Mouse (Mus musculus) left cerebral cortex, postnatal 4 days (tissue): ENCODE data around the gene Klhdc3. TPM values are rescaled to one million over a fixed set of nuclear protein-coding genes. Genes with fewer than 3 reads are reported as not detected.
A peak's percentile ranks its signal among the peaks of the same experiment; 100 is the strongest.

ENCODE experiments used
- DNase-seq: peaks from one replicate; pipeline ENCODE4 v3.0.0-alpha.2; 2022
- intact Hi-C: fragments of 180-260 bp; cut with DNase I; formaldehyde crosslinking; loops from one replicate; pipeline ENCODE4 v1.15.1; 2025
- total RNA-seq, 2 experiments: library from RNA; stranded (reverse); gene quantifications; 2 replicates each; pipeline ENCODE4 v1.2.3; 2021

Klhdc3 gene
- total RNA-seq: 100 to 1,000 TPM; 151 to 155 TPM

DNA sequence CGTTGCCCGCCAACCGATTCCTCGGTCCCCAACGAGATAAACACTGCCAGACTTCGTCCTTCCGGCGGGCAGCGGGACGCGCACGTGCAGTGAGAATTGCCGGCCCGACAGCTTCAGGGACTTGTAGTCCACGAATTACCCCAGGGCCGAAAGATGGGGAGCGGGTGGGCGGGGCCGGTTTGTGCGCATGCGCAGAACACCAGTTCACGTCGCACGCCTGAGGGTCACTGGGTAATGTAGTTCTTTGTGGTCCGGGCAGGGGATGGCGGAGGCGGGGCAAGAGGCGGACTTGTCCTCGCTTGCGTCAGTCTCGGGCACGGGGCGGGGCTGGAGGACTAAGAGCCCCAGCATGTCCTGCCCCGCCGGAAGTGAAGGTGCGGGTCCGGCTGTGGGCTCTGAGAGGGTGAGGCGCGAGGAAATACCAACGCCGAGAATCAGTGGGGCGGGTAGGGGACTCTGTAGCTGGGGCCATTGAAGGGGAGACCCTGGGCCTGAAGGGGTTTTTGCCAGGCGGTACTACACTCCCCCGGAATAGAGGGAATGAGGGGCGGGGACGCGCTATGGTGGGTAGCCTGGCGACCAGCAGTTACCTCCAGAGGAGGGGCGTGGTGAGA is at the start of gene Klhdc3:
Gene Klhdc3 (minus strand): TSS at position 155 of the 614 bp plus-strand sequence.
- intact Hi-C loops: no loop called here
- DNase-seq: peak; percentile 100

GRCm38 (mm10) chr17:46728904-46729318 is 48.2 kb upstream of the Klhdc3 start, which contains the start of gene Gnmt:
Gene Gnmt (minus strand): TSS chr17:46729168.
- intact Hi-C loops: no loop called here
- DNase-seq: peak; percentile 54

- no peak for DNase-seq
- intact Hi-C loops: no loop called here
Measured at GRCm38 (mm10) chr17:46728496-46728895, 47.8 kb upstream of the Klhdc3 start.

- peak; percentile 36 for DNase-seq
- intact Hi-C loops: no loop called here
Measured at GRCm38 (mm10) chr17:46728021-46728420, 47.3 kb upstream of the Klhdc3 start.

GRCm38 (mm10) chr17:46727271-46727670 is 46.6 kb upstream of the Klhdc3 start:
- DNase-seq: no peak

DNA sequence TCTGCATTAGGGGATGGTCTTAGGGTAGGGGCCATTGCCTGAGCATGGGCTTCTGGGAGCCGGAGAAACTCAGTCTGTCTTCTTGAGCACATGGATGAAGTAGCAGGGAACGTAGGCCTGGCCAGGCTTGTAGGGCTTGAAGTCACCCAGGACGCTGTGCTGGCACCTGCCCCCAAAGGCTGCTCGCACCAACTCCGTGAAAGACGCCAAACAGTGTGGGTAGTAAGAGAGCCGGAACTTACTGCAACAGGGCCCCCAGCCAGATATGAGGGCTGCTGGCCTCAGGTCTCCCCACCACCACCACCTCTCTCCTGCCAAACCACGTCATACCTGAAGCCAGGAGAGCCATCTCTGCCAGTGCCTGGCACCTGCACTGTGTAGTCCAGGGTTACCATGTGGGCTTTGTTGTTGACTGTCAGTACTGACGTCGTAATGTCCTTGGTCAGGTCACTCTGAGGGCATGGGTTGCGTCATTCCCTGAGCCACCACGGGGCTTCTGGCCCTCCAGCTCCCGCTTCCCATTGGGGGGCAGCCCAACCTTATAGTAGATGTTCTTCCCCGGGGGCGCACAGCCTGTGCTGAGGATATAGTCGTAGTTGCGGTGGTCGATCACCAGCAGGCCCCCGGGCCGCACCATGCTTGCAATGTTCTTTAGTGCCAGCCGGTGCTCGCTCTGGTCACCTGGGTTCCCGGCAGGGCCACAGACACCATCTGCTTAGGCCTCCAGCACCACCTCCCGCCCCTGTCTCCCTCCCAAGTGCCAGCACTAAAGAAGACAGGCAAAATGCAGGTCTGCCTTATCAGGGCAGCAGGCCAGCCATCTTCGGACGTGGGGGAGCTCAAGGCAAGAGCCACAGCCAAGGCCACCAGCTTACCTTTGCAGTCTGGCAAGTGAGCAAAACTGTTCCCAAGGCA is 45.3 kb upstream of the Klhdc3 start:
- intact Hi-C loops: no loop called here
- peak; percentile 35 for DNase-seq

More at GRCm38 (mm10) chr17:46727271-46727670, 46.6 kb upstream of the Klhdc3 start:
- intact Hi-C loops: no loop called here

GRCm38 (mm10) chr17:46725273-46725672 is 44.6 kb upstream of the Klhdc3 start:
- DNase-seq: peak; percentile 50
- intact Hi-C loops: no loop called here

- no peak for DNase-seq
- intact Hi-C loops: no loop called here
Measured at GRCm38 (mm10) chr17:46724477-46725084, 43.9 kb upstream of the Klhdc3 start.

DNA sequence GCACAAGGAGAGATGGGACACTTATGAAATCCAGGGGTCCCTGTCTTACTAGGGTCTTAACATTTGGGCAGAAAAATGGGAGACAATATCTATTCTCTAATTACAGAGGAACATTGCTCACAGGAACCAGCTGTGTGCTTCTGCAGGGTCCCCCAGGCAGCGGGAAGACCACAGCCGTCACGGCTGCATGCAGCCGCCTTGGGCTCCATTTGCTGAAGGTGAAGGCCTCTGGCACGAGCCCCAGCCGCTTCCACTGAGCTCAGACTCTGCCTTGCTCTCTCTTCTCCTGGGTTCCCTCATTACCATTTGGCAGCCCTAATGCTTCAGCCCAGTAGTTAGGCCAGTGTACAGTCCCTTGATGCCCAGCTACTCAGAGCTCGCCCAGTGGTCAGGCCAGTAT is 40.4 kb upstream of the Klhdc3 start:
- intact Hi-C loops: no loop called here
- DNase-seq: no peak

DNA sequence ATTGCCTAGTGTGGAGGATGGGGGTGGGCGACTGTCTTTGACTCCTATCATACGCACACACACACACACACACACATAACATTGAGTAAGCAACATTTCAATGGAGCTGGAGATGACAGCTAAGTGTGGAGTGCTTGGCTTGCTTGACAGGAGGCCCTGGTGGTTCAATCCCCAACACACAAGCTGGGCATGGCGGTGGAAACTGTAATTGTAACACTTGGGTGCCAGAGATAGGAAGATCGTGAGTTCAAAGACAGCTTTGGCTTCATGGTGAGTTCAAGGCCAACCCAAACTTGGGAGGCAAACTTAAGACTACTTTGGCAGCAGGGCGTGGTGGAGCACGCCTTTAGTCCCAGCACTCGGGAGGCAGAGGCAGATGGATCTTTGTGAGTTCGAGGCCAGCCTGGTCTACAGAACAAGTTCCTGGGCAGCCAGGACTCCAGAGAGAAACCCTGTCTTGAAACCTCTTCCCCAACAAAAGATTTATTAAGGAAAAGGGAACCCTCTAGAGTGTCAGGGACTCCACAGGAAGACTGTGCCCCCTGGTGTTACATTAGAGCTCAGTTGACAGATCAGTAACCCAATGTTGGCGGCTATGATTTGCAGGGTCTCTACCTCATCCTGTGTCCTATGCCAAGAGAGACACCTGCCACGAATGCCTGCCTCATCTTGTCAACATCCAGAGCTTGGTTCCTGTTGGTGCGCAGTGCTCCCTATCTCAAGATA is 34.2 kb upstream of the Klhdc3 start:
- intact Hi-C loops: no loop called here

GRCm38 (mm10) chr17:46713849-46714248 is 33.1 kb upstream of the Klhdc3 start:
- intact Hi-C loops: no loop called here
- DNase-seq: no peak

More for the DNA sequence above, 34.2 kb upstream of the Klhdc3 start:
- no peak for DNase-seq

DNA sequence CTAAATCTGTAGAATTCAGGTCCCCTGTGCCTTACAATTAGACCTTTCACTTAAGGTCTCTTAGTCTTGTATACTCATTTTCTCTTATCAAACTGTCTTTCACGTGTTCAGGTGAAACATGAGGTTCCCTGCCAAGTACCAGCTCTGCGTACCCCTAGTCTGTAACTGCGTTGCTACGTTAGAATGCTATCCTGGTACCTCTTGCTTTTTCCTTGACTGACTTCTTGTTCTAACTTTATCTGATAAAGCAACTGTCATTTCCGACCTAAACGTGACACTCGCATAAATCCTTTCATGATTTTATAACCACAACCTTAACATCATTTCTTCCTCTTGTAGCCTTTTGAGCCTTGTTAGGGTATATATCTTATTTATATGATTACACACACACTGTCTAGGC is 31.7 kb upstream of the Klhdc3 start:
- intact Hi-C loops: no loop called here
- no peak for DNase-seq

GRCm38 (mm10) chr17:46711612-46712271 is 31.0 kb upstream of the Klhdc3 start:
- intact Hi-C loops: no loop called here
- DNase-seq: peak; percentile 50

GRCm38 (mm10) chr17:46710959-46711597 is 30.4 kb upstream of the Klhdc3 start, which contains the start of gene Pex6:
Gene Pex6 (plus strand): TSS chr17:46711463.
- intact Hi-C loops: no loop called here
- DNase-seq: peak; percentile 96

- intact Hi-C loops: no loop called here
Measured at GRCm38 (mm10) chr17:46706375-46707089, 25.8 kb upstream of the Klhdc3 start.

GRCm38 (mm10) chr17:46704887-46705835 is 24.4 kb upstream of the Klhdc3 start, which contains the start of gene Ppp2r5d:
Gene Ppp2r5d (minus strand): TSS chr17:46705111.
- intact Hi-C loops: no loop called here
- peak; percentile 96 for DNase-seq

More at GRCm38 (mm10) chr17:46706375-46707089, 25.8 kb upstream of the Klhdc3 start:
- DNase-seq: no peak

DNA sequence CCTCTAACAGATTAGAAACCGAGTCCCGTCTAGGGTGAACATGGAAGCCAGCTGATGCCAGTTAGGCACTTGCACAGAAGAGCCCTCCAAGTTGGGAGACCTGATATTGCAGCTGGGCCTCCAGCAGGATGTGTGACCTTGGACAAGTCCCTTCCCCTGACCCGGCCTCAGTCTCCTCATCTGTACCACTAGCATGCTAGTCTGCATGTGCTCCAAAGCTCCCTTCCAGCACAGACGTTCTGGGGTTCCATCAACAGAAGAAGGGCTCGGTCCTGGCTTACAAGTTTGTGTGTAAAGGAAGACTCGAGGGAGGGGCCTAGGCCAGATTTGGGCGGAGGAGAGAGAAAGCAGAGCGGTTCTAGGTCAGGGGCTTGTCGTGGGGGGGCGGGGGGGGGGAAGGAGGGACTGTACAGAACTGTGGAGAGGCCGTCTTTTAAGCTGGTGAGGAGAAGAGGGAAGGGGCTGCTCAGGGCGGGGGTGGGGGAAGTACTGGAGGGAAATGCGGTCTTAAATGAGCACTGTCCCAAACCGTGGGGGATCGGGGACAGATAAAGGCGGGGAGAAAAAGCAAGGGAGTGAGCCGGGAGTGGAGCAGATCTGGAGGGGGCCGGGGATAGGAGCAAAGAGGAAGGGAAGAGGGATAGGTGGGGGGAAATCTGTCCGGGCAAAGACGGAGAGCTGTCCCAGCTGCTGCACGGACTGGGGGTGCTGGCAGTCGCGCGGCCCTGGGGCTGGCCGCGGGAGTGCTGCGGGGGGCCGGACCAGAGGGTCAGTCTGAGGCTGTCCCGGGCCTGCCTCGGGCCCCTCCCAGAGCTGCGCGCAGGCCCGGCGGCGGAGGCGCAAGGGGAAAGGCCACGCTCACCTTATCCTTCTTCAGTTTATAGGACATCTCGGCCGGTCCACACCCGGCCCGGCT is 23.5 kb upstream of the Klhdc3 start:
- intact Hi-C loops: no loop called here
- no peak for DNase-seq
